Mouse (Mus musculus): Measurements from ENCODE around the gene Slc25a18. TPM values are rescaled to one million over a fixed set of nuclear protein-coding genes. Genes with fewer than 3 reads are reported as not detected.

Slc25a18 gene
- polyA plus RNA-seq, 1 experiment from 2014 or later, result not detected

DNA sequence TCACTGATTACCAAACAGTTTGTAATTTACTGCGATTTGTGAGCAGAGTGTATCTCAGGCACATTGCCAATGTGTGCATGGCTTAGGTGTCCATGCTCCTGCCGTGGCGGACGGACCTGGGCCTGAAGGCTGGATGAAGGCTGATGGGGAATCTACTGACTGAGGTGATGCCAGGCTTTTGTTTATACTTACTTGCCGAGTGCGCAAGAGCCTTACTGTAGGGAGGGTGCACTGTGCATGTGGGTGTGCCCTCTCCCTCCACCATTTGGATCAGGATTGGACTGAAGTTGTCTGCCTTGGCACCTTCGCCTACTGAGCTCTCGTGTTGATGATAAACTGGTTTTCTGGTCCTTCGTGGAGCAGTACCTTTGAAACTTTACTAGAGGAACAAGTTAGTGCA lies 4.2 kb downstream of the Slc25a18 start:
- H3K9me3 ChIP-seq, result no peaks in the 10 kb centered on the region
- no peak overlapping the region for H3K27ac ChIP-seq
- H3K27me3 ChIP-seq, result no peaks in the 10 kb centered on the region
- H3K4me2 ChIP-seq, result no peak overlapping the region
- H3K36me3 ChIP-seq, result no peaks in the 10 kb centered on the region
- 50% methylated on average over 9 of the region's 9 CpGs for WGBS
- H3K4me1 ChIP-seq, result no peaks in the 10 kb centered on the region
- no peak for ATAC-seq (ENCODE audit: borderline replicate concordance, extremely low read depth, low FRiP score, low TSS enrichment)
- H3K9ac ChIP-seq, result no peak overlapping the region
- H3K4me3 ChIP-seq, result no peak overlapping the region

DNA sequence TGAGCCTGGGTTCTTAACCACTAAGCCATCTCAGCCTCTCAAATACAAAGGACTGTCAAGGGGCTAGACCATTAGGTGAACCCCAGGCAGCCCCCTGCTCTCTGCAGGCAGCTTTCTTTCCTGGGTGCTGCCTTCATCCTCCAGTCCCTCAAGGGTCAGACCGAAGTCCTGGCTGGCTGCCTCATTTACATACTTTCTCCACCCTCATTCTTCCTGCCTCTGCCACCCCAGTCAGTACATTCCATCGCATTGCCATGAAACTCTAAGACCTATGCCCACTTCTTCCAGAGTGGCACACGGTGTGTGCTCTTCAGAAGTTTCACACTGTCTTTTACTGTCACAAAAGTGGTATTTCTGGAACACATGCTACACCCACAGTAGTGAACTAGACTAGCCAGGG lies 4.8 kb downstream of the Slc25a18 start:
- 46% methylated on average over 3 of the region's 3 CpGs for WGBS
- Histone ChIP-seq H3K4me1 (no peaks in the 10 kb centered on the region), H3K4me3 (no peak overlapping the region), H3K27me3 (no peaks in the 10 kb centered on the region), H3K9me3 (no peaks in the 10 kb centered on the region), H3K36me3 (no peaks in the 10 kb centered on the region), H3K9ac (no peak overlapping the region), H3K27ac (no peak overlapping the region), H3K4me2 (no peak overlapping the region)
- no peak for ATAC-seq (ENCODE audit: borderline replicate concordance, extremely low read depth, low FRiP score, low TSS enrichment)

- no peaks in the 10 kb centered on the region for H3K9me3 ChIP-seq
- H3K36me3 ChIP-seq, result no peaks in the 10 kb centered on the region
- H3K9ac ChIP-seq, result no peak overlapping the region
- no peaks in the 10 kb centered on the region for H3K4me1 ChIP-seq
- no peak overlapping the region for H3K4me3 ChIP-seq
- no peak overlapping the region for H3K4me2 ChIP-seq
- no peak for ATAC-seq (ENCODE audit: borderline replicate concordance, extremely low read depth, low FRiP score, low TSS enrichment)
- H3K27ac ChIP-seq, result no peak overlapping the region
- H3K27me3 ChIP-seq, result no peaks in the 10 kb centered on the region
- 71% methylated on average over 2 of the region's 2 CpGs for WGBS
Observed at GRCm38 (mm10) chr6:120782948-120783347, 9.6 kb downstream of the Slc25a18 start.

GRCm38 (mm10) chr6:120784351-120784750 lies 11.0 kb downstream of the Slc25a18 start:
- Histone ChIP-seq H3K27ac (no peak overlapping the region), H3K36me3 (no peaks in the 10 kb centered on the region), H3K4me3 (no peak overlapping the region), H3K27me3 (no peaks in the 10 kb centered on the region), H3K9me3 (no peaks in the 10 kb centered on the region), H3K9ac (no peak overlapping the region), H3K4me1 (no peaks in the 10 kb centered on the region), H3K4me2 (no peak overlapping the region)
- 64% methylated on average over 7 of the region's 7 CpGs for WGBS
- no peak for ATAC-seq (ENCODE audit: borderline replicate concordance, extremely low read depth, low FRiP score, low TSS enrichment)

- WGBS, result 60% methylated on average over 5 of the region's 5 CpGs
Observed at GRCm38 (mm10) chr6:120788068-120788607, 14.8 kb downstream of the Slc25a18 start.

GRCm38 (mm10) chr6:120788904-120789303 lies 15.5 kb downstream of the Slc25a18 start:
- Histone ChIP-seq H3K4me3 (no peak overlapping the region), H3K4me1 (no peaks in the 10 kb centered on the region), H3K27ac (no peak overlapping the region), H3K27me3 (no peaks in the 10 kb centered on the region), H3K36me3 (peaks cover 10% of the 10 kb centered on the region), H3K4me2 (no peak overlapping the region), H3K9me3 (no peaks in the 10 kb centered on the region), H3K9ac (no peak overlapping the region)
- ATAC-seq (ENCODE audit: borderline replicate concordance, extremely low read depth, low FRiP score, low TSS enrichment), result no peak

More at GRCm38 (mm10) chr6:120788068-120788607, 14.8 kb downstream of the Slc25a18 start:
- Histone ChIP-seq H3K36me3 (peaks cover 3% of the 10 kb centered on the region), H3K4me3 (no peak overlapping the region), H3K4me2 (no peak overlapping the region), H3K27ac (no peak overlapping the region), H3K27me3 (no peaks in the 10 kb centered on the region), H3K4me1 (no peaks in the 10 kb centered on the region), H3K9ac (no peak overlapping the region), H3K9me3 (no peaks in the 10 kb centered on the region)
- ATAC-seq (ENCODE audit: borderline replicate concordance, extremely low read depth, low FRiP score, low TSS enrichment), result no peak

DNA sequence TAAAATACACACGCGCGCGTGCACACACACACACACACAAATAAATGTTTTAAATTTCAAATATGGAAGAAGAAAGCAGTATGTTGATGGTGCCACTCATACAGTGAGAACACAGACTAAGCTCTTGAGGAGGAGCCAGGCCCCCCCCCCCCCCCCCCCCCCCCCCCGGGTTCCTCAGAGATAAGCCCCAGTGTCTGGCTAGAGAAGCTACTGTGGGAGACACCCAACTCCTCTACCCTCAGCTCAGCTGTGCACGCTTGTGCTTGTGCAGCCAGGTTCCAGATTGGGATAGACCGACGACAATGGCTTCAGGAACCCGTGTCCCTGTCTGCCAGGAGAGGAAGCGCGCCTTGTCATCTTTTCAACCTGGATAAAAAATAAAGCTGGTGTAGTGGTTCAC lies 16.8 kb downstream of the Slc25a18 start:
- Histone ChIP-seq H3K4me1 (no peaks in the 10 kb centered on the region), H3K9ac (no peak overlapping the region), H3K9me3 (no peaks in the 10 kb centered on the region), H3K36me3 (peaks cover 21% of the 10 kb centered on the region), H3K27me3 (no peaks in the 10 kb centered on the region), H3K4me3 (no peak overlapping the region), H3K27ac (no peak overlapping the region), H3K4me2 (no peak overlapping the region)
- ATAC-seq (ENCODE audit: borderline replicate concordance, extremely low read depth, low FRiP score, low TSS enrichment), result no peak; the same call in 1 of the 2 replicates
- WGBS, result 80% methylated on average over 11 of the region's 11 CpGs

- 49% methylated on average over 5 of the region's 5 CpGs for WGBS
- Histone ChIP-seq H3K9me3 (no peaks in the 10 kb centered on the region), H3K27ac (no peak overlapping the region), H3K9ac (no peak overlapping the region), H3K4me3 (no peak overlapping the region), H3K27me3 (no peaks in the 10 kb centered on the region), H3K4me1 (no peaks in the 10 kb centered on the region), H3K36me3 (peaks cover 26% of the 10 kb centered on the region), H3K4me2 (no peak overlapping the region)
- ATAC-seq (ENCODE audit: borderline replicate concordance, extremely low read depth, low FRiP score, low TSS enrichment), result no peak
Observed at GRCm38 (mm10) chr6:120790717-120791116, 17.3 kb downstream of the Slc25a18 start.

DNA sequence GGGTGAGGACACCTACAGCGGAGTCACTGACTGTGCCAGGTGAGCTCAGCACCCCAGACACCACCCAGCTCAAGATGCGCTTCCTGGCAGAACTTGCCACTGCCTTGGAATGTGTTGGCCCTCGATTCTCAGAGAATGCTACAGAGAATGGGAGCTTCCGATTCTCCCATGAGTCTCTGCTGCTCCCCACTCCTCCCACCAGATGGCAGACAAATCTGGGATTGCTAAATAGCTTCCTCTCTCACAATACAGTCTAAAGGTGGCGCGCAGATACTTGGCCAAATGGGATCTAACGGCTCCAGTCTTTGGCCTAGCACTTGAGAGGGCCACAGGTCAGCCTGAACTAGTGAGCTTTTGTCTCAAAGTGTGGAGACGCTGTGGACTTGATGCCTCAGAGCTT lies 19.6 kb downstream of the Slc25a18 start:
- Histone ChIP-seq H3K4me1 (no peaks in the 10 kb centered on the region), H3K27me3 (no peaks in the 10 kb centered on the region), H3K27ac (no peak overlapping the region), H3K9ac (no peak overlapping the region), H3K4me3 (no peak overlapping the region), H3K4me2 (no peak overlapping the region), H3K36me3 (peaks cover 47% of the 10 kb centered on the region), H3K9me3 (no peaks in the 10 kb centered on the region)
- 81% methylated on average over 8 of the region's 8 CpGs for WGBS
- ATAC-seq (ENCODE audit: borderline replicate concordance, extremely low read depth, low FRiP score, low TSS enrichment), result no peak

- ATAC-seq (ENCODE audit: borderline replicate concordance, extremely low read depth, low FRiP score, low TSS enrichment), result no peak
- peaks cover 71% of the 10 kb centered on the region for H3K36me3 ChIP-seq
- H3K4me2 ChIP-seq, result no peak overlapping the region
- no peaks in the 10 kb centered on the region for H3K4me1 ChIP-seq
- no peak overlapping the region for H3K4me3 ChIP-seq
- H3K27me3 ChIP-seq, result no peaks in the 10 kb centered on the region
- WGBS, result 72% methylated on average over 5 of the region's 5 CpGs
- H3K9ac ChIP-seq, result no peak overlapping the region
- no peak overlapping the region for H3K27ac ChIP-seq
- H3K9me3 ChIP-seq, result no peaks in the 10 kb centered on the region
Observed at GRCm38 (mm10) chr6:120795422-120796086, 22.2 kb downstream of the Slc25a18 start.

DNA sequence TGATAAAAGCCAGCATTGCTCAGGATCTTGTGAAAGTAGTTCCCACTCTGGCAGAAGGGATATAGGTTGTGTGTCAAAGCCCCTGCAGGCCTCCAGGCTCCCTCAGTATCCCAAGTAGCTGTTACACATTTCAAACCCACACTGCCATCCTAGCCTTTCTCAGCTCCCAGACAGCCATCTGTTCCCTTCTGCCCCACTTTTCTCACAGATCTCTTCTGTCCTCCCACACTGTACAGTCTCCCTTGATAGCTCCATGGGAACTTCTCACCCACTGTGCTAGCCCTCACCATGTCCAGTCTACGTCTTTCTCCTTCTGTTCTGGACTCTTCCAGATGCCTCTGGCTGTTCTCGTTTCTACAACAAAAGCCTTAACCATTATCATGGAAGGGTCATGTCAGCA lies 22.7 kb downstream of the Slc25a18 start:
- 90% methylated on average over 2 of the region's 2 CpGs for WGBS
- no peaks in the 10 kb centered on the region for H3K4me1 ChIP-seq
- H3K9me3 ChIP-seq, result no peaks in the 10 kb centered on the region
- H3K4me3 ChIP-seq, result no peak overlapping the region
- H3K4me2 ChIP-seq, result no peak overlapping the region
- H3K36me3 ChIP-seq, result peaks cover 76% of the 10 kb centered on the region
- no peaks in the 10 kb centered on the region for H3K27me3 ChIP-seq
- no peak overlapping the region for H3K27ac ChIP-seq
- no peak for ATAC-seq (ENCODE audit: borderline replicate concordance, extremely low read depth, low FRiP score, low TSS enrichment)
- no peak overlapping the region for H3K9ac ChIP-seq

DNA sequence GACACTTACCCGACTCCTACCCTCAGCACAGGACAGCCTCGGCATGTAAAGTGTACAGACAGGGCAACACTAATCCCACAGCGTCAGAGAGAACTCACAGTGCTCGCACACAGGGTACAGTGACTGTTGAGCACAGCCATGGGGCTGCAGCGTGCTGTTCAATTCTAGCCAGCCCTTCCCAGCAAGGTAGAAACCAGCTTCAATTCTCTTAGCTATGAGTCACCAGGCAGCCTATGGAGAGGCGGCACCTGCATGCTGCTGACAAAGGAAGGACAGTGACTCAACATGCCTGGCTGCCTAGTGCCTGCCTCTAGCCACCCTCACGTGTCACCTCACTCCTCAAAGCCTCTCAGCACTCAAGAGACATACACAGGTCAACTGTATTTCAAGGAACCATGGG lies 24.6 kb downstream of the Slc25a18 start:
- Histone ChIP-seq H3K4me1 (no peaks in the 10 kb centered on the region), H3K9ac (no peak overlapping the region), H3K4me2 (no peak overlapping the region), H3K27ac (no peak overlapping the region), H3K9me3 (no peaks in the 10 kb centered on the region), H3K4me3 (no peak overlapping the region), H3K27me3 (no peaks in the 10 kb centered on the region), H3K36me3 (peaks cover 91% of the 10 kb centered on the region)
- WGBS, result 89% methylated on average over 7 of the region's 7 CpGs
- ATAC-seq (ENCODE audit: borderline replicate concordance, extremely low read depth, low FRiP score, low TSS enrichment), result no peak

DNA sequence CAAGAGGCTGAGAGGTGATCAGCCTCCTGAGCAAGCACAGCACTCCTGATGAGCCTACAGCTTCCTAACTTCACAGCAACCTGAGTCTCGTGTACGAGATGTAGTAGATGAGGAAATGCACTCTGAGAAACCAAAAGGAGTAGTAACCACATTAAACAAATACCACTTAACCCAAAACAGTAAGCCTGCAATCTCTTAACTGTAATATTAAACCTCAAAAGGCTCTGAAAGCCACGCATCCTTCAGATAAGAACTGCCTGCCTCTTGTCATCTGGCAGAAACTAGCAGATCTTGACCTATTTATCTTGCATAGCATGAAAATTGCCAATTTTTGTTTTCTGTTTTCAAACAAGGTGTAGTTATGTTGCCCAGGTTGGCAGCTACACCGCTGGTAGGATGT lies 25.5 kb downstream of the Slc25a18 start:
- Histone ChIP-seq H3K9me3 (no peaks in the 10 kb centered on the region), H3K9ac (no peak overlapping the region), H3K4me1 (no peaks in the 10 kb centered on the region), H3K27ac (no peak overlapping the region), H3K36me3 (peaks cover 91% of the 10 kb centered on the region), H3K4me3 (no peak overlapping the region), H3K4me2 (no peak overlapping the region), H3K27me3 (no peaks in the 10 kb centered on the region)
- 78% methylated on average over 4 of the region's 4 CpGs for WGBS
- ATAC-seq (ENCODE audit: borderline replicate concordance, extremely low read depth, low FRiP score, low TSS enrichment), result no peak
